Mouse (Mus musculus) heart, adult 2 months (tissue): Measurements from ENCODE around the gene Ddah2.

Source experiments
- CTCF ChIP-seq: fragments of 200-600 bp; IDR thresholded peaks from 2 replicates; pipeline ENCODE4 v1.8.1; 2022; ENCODE audit warnings: antibody characterized with exemption, mild to moderate bottlenecking, moderate library complexity
- EP300 ChIP-seq: fragments of 200-500 bp; IDR thresholded peaks from 2 replicates; pipeline ENCODE4 v1.6.1; 2011; ENCODE audit warnings: low read depth, low read length, control low read depth; ENCODE audit not compliant: insufficient read depth
- POLR2A ChIP-seq: fragments of 200-500 bp; IDR thresholded peaks from 2 replicates; pipeline ENCODE4 v1.6.1; 2011; ENCODE audit warnings: mild to moderate bottlenecking, low read depth, low read length, control low read depth; ENCODE audit not compliant: insufficient read depth

DNA sequence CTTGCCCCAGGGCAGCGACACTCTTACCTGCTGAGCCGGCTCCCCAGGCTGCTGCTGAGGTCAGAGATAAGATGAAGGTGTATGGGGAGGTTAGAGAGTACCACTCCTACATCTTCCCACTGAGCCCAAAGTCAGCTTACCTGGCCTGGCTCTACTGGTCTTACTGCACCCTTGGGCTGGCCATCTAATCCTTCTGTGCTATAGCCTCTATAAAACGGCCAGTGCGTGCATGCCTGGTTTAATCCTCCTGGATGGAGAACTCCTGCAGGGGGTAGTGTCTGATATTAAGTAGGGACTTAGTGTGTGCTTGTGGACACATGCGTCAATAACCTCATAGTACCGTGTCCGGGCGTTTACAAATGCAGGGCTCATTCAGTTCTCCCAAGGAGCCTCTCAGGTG, 38.3 kb upstream of the Ddah2 start:
- TF ChIP-seq CTCF = no peak
- TF ChIP-seq EP300 = no peak
- no peak for TF ChIP-seq POLR2A
